Mouse (Mus musculus): Measurements from ENCODE around the gene Fam180a. TPM values are rescaled to one million over a fixed set of nuclear protein-coding genes. Genes with fewer than 3 reads are reported as not detected.

Fam180a gene
- polyA plus RNA-seq, 1 experiment from 2014 or later, result 0.47 TPM

- no peaks in the 10 kb centered on the region for H3K27me3 ChIP-seq
- no peak overlapping the region for H3K4me2 ChIP-seq
- H3K27ac ChIP-seq, result no peak overlapping the region
- no peak overlapping the region for H3K4me3 ChIP-seq (replicated peaks)
- no peak overlapping the region for H3K9ac ChIP-seq
- no peaks in the 10 kb centered on the region for H3K36me3 ChIP-seq
- H3K9me3 ChIP-seq (replicated peaks), result no peaks in the 10 kb centered on the region
- 56% methylated on average over 10 of the region's 10 CpGs for WGBS
- peaks cover 6% of the 10 kb centered on the region; the same call in 1 of the 2 replicates for H3K4me1 ChIP-seq
- no peak for ATAC-seq (replicated peaks; ENCODE audit: low FRiP score)
Measured at GRCm38 (mm10) chr6:35277903-35278587, 47.9 kb downstream of the Fam180a start.

GRCm38 (mm10) chr6:35273391-35274082, 52.4 kb downstream of the Fam180a start:
- H3K4me2 ChIP-seq, result no peak overlapping the region
- no peak overlapping the region for H3K9ac ChIP-seq
- H3K9me3 ChIP-seq (replicated peaks), result no peaks in the 10 kb centered on the region
- H3K27me3 ChIP-seq, result no peaks in the 10 kb centered on the region
- H3K4me3 ChIP-seq (replicated peaks), result no peak overlapping the region
- 28% methylated on average over 11 of the region's 11 CpGs for WGBS
- H3K36me3 ChIP-seq, result no peaks in the 10 kb centered on the region
- peaks cover 15% of the 10 kb centered on the region; the same call in 1 of the 2 replicates for H3K4me1 ChIP-seq
- peak overlapping the region; percentile 66; the same call in 1 of the 2 replicates for H3K27ac ChIP-seq
- ATAC-seq (replicated peaks; ENCODE audit: low FRiP score), result peak; percentile 84

GRCm38 (mm10) chr6:35271868-35272765, 53.8 kb downstream of the Fam180a start:
- peak; percentile 55 for ATAC-seq (replicated peaks; ENCODE audit: low FRiP score)
- H3K9ac ChIP-seq, result no peak overlapping the region
- no peak overlapping the region for H3K27ac ChIP-seq
- H3K36me3 ChIP-seq, result no peaks in the 10 kb centered on the region
- H3K27me3 ChIP-seq, result no peaks in the 10 kb centered on the region
- H3K4me1 ChIP-seq, result peaks cover 15% of the 10 kb centered on the region; the same call in 1 of the 2 replicates
- no peak overlapping the region for H3K4me3 ChIP-seq (replicated peaks)
- H3K4me2 ChIP-seq, result no peak overlapping the region
- no peaks in the 10 kb centered on the region for H3K9me3 ChIP-seq (replicated peaks)
- WGBS, result 67% methylated on average over 20 of the region's 20 CpGs

GRCm38 (mm10) chr6:35271094-35271855, 54.7 kb downstream of the Fam180a start:
- Histone ChIP-seq H3K27ac (no peak overlapping the region), H3K4me3 (replicated peaks) (no peak overlapping the region), H3K4me2 (no peak overlapping the region), H3K27me3 (no peaks in the 10 kb centered on the region), H3K9ac (no peak overlapping the region), H3K36me3 (no peaks in the 10 kb centered on the region), H3K9me3 (replicated peaks) (no peaks in the 10 kb centered on the region), H3K4me1 (peaks cover 15% of the 10 kb centered on the region; the same call in 1 of the 2 replicates)
- WGBS, result 91% methylated on average over 12 of the region's 12 CpGs
- no peak for ATAC-seq (replicated peaks; ENCODE audit: low FRiP score)

GRCm38 (mm10) chr6:35269643-35270042, 56.3 kb downstream of the Fam180a start:
- Histone ChIP-seq H3K4me2 (no peak overlapping the region), H3K9me3 (replicated peaks) (no peaks in the 10 kb centered on the region), H3K27ac (no peak overlapping the region), H3K4me1 (peaks cover 19% of the 10 kb centered on the region; the same call in 1 of the 2 replicates), H3K4me3 (replicated peaks) (no peak overlapping the region), H3K36me3 (no peaks in the 10 kb centered on the region), H3K27me3 (no peaks in the 10 kb centered on the region), H3K9ac (no peak overlapping the region)
- ATAC-seq (replicated peaks; ENCODE audit: low FRiP score), result no peak
- WGBS, result 86% methylated on average over 13 of the region's 13 CpGs

GRCm38 (mm10) chr6:35268711-35269110, 57.2 kb downstream of the Fam180a start:
- Histone ChIP-seq H3K36me3 (peaks cover 6% of the 10 kb centered on the region), H3K27ac (no peak overlapping the region), H3K4me1 (peaks cover 18% of the 10 kb centered on the region; the same call in 1 of the 2 replicates), H3K9me3 (replicated peaks) (no peaks in the 10 kb centered on the region), H3K4me3 (replicated peaks) (no peak overlapping the region), H3K4me2 (no peak overlapping the region), H3K27me3 (no peaks in the 10 kb centered on the region), H3K9ac (no peak overlapping the region)
- no peak for ATAC-seq (replicated peaks; ENCODE audit: low FRiP score)
- 95% methylated on average over 13 of the region's 13 CpGs for WGBS

GRCm38 (mm10) chr6:35265580-35266278, 60.2 kb downstream of the Fam180a start:
- H3K9ac ChIP-seq, result no peak overlapping the region
- ATAC-seq (replicated peaks; ENCODE audit: low FRiP score), result peak; percentile 73
- H3K36me3 ChIP-seq, result peaks cover 34% of the 10 kb centered on the region
- 72% methylated on average over 15 of the region's 15 CpGs for WGBS
- H3K4me2 ChIP-seq, result no peak overlapping the region
- 0 out of 2 replicates have a peak, but pooled peaks cover 4% of the 10 kb centered on the region for H3K4me1 ChIP-seq
- H3K4me3 ChIP-seq (replicated peaks), result no peak overlapping the region
- no peaks in the 10 kb centered on the region for H3K27me3 ChIP-seq
- H3K9me3 ChIP-seq (replicated peaks), result no peaks in the 10 kb centered on the region
- 0 out of 2 replicates have a peak overlapping the region, but pooled peaks have one; percentile 27 for H3K27ac ChIP-seq

Other genes starting within 250 kb of the Fam180a start
- gene Cnot4, start 192.4 kb downstream of the Fam180a start, polyA plus RNA-seq (2015; fragmentation: Nextera tagmentation; extraction: Ambion mirVana), result 26.1 and 28.2 TPM in 2 replicates
- 38.1 and 43.7 TPM in 2 replicates for gene Nup205, start 148.7 kb downstream of the Fam180a start, polyA plus RNA-seq (2015; fragmentation: Nextera tagmentation; extraction: Ambion mirVana)
- 0.18 and 0.32 TPM in 2 replicates for gene Slc13a4, start 18.0 kb downstream of the Fam180a start, polyA plus RNA-seq (2015; fragmentation: Nextera tagmentation; extraction: Ambion mirVana)
- 148 and 156 TPM in 2 replicates for gene Mtpn, start 213.7 kb upstream of the Fam180a start, polyA plus RNA-seq (2015; fragmentation: Nextera tagmentation; extraction: Ambion mirVana)